Mouse (Mus musculus): ENCODE measurements around the gene Trim16. TPM values are rescaled to one million over a fixed set of nuclear protein-coding genes. Genes with fewer than 3 reads are reported as not detected.

The Trim16 gene
- polyA plus RNA-seq (2012; rRNA removed): 11.8 and 14.0 TPM in 2 replicates

- peak; percentile 91 for DNase-seq (ENCODE audit: low read depth, low spot score)
- 1% methylated on average over 15 of the region's 15 CpGs for WGBS
Measured at GRCm38 (mm10) chr11:62820059-62820541, at the start of gene Trim16. Trim16 (plus strand) TSS chr11:62820231.

- 96% methylated on average over 7 of the region's 7 CpGs for WGBS
- DNase-seq (ENCODE audit: low read depth, low spot score): no peak
Measured at GRCm38 (mm10) chr11:62776510-62776909, 43.5 kb upstream of the Trim16 start.

DNA sequence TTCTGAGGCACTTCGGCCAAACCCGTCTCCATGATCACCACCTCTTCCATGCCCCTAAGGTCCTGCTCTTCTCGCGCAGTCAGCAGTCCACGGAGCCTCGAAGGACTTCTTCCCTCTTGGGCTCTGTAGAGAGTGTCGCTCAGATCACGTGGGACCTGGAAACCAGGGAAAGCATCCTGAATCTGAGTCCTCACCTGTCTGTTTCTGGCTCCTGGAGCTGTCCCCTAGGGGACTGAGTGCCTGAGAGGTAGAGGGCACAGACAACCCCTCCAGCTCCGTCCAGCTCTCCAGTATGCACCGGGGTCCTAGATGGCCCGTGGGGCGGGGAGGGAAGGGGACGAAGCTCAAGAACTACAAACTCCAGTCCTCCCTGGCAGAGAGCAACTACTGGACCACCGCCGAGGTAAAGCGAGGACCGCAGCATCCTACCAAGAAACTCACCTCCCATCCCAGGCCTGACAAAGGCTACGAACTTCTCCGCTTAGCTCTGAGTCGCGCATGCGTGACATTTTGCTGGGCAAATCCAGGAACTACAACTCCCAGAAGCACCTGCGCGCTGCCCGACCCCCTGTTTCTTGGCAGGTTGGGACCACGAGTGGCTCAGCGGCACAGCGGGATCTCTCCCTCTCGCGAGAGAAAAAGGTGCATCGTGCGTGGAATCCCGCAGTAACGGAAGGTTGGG lies 31.0 kb upstream of the Trim16 start, which contains the start of gene Zfp286:
Gene Zfp286, minus strand, starts transcription at position 528 of the 682 bp plus-strand sequence.
- no peak for DNase-seq (ENCODE audit: low read depth, low spot score)

DNA sequence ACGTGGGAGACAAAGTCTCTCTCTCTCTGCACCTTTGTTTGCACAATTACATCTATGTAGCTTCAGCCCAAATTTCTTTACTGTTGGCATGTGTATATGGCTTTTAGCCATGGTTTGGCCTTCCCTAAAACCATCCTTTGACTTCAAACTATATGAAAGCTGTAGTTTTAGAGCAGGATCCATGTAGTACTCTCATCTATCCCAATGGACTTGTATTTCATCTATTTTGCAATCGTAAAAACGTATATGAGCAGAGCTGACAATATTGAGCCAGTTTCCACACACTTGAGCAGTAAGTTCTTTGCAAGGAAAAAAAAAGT lies 30.5 kb upstream of the Trim16 start:
- WGBS: 60% methylated on average over 3 of the region's 3 CpGs

More for the DNA sequence above, 31.0 kb upstream of the Trim16 start, which contains the start of gene Zfp286:
- 10% methylated on average over 34 of the region's 34 CpGs for WGBS

DNA sequence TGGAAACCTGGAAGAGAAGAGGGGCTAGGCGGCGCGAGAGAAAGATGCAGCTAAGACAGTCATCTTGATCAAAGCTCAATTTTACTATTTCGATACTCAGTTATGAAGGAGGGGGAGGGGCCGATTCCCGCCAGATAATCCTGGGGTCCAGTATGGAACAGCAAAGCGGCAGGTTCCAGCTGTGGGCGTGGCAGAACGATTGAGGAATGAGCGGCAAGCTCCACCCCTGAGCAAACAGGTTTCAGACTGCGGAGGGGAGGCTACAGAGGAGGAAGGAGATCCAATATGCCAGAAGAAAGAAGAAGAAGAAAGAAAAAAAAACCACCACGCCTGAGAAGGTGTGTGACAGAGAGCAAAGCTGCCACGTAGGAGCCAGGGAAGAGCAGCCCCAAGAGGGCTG lies 15.9 kb upstream of the Trim16 start:
- 32% methylated on average over 13 of the region's 13 CpGs for WGBS
- no peak for DNase-seq (ENCODE audit: low read depth, low spot score)

More for the DNA sequence above, 30.5 kb upstream of the Trim16 start:
- no peak for DNase-seq (ENCODE audit: low read depth, low spot score)

- 88% methylated on average over 2 of the region's 2 CpGs for WGBS
- no peak for DNase-seq (ENCODE audit: low read depth, low spot score)
Measured at GRCm38 (mm10) chr11:62807965-62808364, 12.1 kb upstream of the Trim16 start.

- 60% methylated on average over 4 of the region's 4 CpGs for whole genome bisulfite sequencing
- DNase-seq (ENCODE audit: low read depth, low spot score): no peak
Measured at GRCm38 (mm10) chr11:62809201-62809600, 10.8 kb upstream of the Trim16 start.

DNA sequence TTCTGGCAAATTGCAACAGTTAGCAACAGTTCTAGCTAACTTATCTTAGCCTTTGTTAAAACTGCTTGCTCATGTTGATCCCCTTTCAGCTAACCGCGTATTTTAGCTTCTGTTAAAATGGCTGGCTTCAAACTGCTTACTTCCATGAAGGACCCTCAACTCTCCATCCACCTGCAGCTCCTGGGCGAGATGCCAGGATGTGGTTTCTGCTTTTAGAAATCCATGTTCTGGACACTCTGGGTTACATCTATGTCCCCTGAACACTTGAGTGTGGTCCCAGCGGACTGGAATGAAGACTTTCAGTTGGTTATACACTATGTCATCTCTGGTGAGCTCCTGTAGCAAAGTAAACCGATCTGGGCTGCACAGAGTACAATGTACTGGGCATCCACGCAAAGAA lies 7.8 kb upstream of the Trim16 start:
- 85% methylated on average over 6 of the region's 6 CpGs for WGBS
- no peak for DNase-seq (ENCODE audit: low read depth, low spot score)

- DNase-seq (ENCODE audit: low read depth, low spot score): no peak
- WGBS: 18% methylated on average over 1 of the region's 1 CpGs
Measured at GRCm38 (mm10) chr11:62813497-62813896, 6.5 kb upstream of the Trim16 start.

DNA sequence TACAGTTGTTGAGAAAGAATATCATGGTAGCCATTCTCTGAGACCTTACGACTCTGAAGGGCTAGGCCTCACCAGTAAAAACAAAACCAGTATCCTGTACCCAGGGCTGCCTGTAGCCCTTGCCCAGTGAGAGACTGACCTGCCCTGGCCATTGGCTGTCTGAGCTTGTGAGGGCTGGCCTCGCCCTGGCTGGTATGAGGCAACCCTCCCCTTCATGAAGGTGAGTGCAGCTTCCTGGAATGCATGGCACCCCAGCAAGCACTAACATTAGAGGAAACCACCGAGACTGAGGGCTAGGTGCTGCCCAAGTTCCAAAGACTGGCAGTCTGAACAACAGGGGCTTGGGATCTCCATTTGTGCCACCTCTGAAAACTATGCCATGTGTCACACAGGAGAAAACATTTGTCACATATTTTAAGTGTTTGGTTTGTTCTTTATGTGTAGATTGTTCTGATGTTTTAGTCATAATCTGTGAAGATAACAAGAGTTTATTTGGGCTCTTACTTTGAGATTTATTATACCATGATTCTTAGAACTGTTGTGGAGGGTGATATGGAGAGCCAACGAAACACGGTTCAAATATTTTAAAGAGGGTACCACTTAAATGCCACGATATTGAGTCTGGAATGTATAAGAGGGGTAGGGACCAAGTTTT lies 5.9 kb upstream of the Trim16 start:
- DNase-seq (ENCODE audit: low read depth, low spot score): no peak
- WGBS: 41% methylated on average over 6 of the region's 6 CpGs

- 46% methylated on average over 4 of the region's 4 CpGs for WGBS
- DNase-seq (ENCODE audit: low read depth, low spot score): no peak
Measured at GRCm38 (mm10) chr11:62814625-62815024, 5.4 kb upstream of the Trim16 start.

- no peak for DNase-seq (ENCODE audit: low read depth, low spot score)
- WGBS: 89% methylated on average over 1 of the region's 1 CpGs
Measured at GRCm38 (mm10) chr11:62815438-62815837, 4.6 kb upstream of the Trim16 start.

- WGBS: 15% methylated on average over 6 of the region's 6 CpGs
Measured at GRCm38 (mm10) chr11:62816591-62816990, 3.4 kb upstream of the Trim16 start.

GRCm38 (mm10) chr11:62819059-62819686 lies 858 bp upstream of the Trim16 start:
- DNase-seq (ENCODE audit: low read depth, low spot score): no peak
- 59% methylated on average over 8 of the region's 8 CpGs for WGBS

More at GRCm38 (mm10) chr11:62816591-62816990, 3.4 kb upstream of the Trim16 start:
- DNase-seq (ENCODE audit: low read depth, low spot score): no peak

DNA sequence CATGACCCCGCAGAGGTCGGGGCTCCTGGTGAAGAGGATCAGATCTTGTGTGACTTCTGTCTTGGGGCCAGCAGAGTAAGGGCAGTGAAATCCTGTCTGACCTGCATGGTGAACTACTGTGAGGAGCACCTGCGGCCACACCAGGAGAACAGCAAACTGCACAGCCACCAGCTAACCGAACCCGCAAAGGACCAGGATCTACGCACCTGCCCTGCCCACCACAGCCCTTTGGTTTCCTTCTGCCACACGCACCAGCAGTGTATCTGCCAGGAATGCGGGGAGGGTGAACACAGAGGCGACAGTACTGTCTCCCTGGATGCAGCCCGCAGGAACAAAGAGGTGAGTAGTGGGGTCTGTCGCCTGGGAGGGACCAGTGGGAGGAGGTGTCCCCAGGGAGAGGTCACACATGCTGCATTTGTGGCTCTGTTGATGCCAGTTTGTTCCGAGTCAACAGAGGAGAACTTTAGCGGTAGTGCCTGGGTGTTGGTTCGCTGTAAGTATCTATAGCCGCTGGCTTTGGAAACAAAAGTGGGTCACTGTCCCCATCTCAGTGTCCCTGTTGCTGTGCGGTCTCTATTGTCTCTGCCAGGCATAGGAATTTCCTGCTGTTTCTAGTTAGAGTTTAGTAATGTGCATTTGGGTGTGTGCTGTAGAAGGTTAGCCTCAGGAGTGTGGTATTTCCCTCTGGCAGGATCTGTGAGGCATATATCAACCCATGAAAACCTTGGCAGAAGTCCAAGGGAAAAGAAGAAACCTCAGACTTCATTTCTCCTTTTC lies 818 bp downstream of the Trim16 start:
- 2% methylated on average over 16 of the region's 16 CpGs for WGBS

GRCm38 (mm10) chr11:62821893-62822292 lies 1.9 kb downstream of the Trim16 start:
- 9% methylated on average over 5 of the region's 5 CpGs for WGBS
- DNase-seq (ENCODE audit: low read depth, low spot score): no peak

More for the DNA sequence above, 818 bp downstream of the Trim16 start:
- DNase-seq (ENCODE audit: low read depth, low spot score): peak; percentile 43

DNA sequence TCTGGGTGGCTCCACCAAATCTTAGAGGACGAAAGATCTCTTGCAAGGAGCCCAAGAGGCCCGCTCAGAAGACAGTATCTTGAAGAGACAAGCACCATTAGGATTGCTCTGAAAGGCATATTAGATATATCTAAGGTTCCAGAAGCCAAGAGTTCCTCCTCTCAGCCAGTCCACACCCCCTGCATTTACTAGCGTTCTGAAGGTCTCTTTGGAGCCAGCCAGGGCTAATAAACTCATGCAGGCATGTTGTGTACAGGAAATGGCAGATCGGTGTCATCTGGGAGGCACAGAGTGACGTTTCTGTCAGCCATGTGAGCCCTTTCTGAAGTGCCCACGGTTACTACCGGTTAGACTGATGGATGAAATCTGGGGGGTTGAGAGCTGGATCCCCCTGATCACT lies 4.2 kb downstream of the Trim16 start:
- 20% methylated on average over 7 of the region's 7 CpGs for WGBS
- peak; percentile 67 for DNase-seq (ENCODE audit: low read depth, low spot score)

- peak; percentile 55 for DNase-seq (ENCODE audit: low read depth, low spot score)
- 28% methylated on average over 9 of the region's 9 CpGs for WGBS
Measured at GRCm38 (mm10) chr11:62825222-62826105, 5.4 kb downstream of the Trim16 start.
